Mouse (Mus musculus) intestine, embryonic 14.5 days (tissue): ENCODE measurements at regions not wholly inside any gene's neighbourhood (a gene's known extent, or its start where the extent isn't known, plus 50 kb on each side); places are given as distances from the start of the nearest gene placed in this dataset.
"Not testable (repeated sequence)": the region's sequence is repeated elsewhere in the genome, so short reads cannot be mapped to it uniquely, and the experiment has no call there.

Experiments used
- ATAC-seq: fragments of 200-750 bp; cut with Nextera tagmentation; replicated peaks from 2 replicates; pipeline ENCODE4 v1.8.0; 2017; ENCODE audit warnings: low read depth, moderate number of reproducible peaks, moderate TSS enrichment, moderate library complexity; ENCODE audit not compliant: low FRiP score, low TSS enrichment
- DNase-seq: peaks from one replicate; pipeline ENCODE4 v3.0.0-alpha.2; 2018; ENCODE audit warnings: low spot score
- H3K27ac ChIP-seq: fragments of 300-500 bp; sonication (generic); 2 replicates; pipeline ENCODE4 v1.5.1; 2014; ENCODE audit warnings: low read depth, mild to moderate bottlenecking, control low read depth
- H3K27me3 ChIP-seq: fragments of 300-500 bp; sonication (generic); replicated peaks from 2 replicates; pipeline ENCODE4 v1.6.1; 2014; ENCODE audit warnings: low read length, control low read depth; ENCODE audit not compliant: control insufficient read depth, insufficient read depth
- H3K36me3 ChIP-seq: fragments of 300-500 bp; sonication (generic); 2 replicates; pipeline ENCODE4 v1.6.1; 2014; ENCODE audit warnings: low read length, control low read depth; ENCODE audit not compliant: control insufficient read depth, insufficient read depth
- H3K4me1 ChIP-seq: fragments of 300-500 bp; sonication (generic); replicated peaks from 2 replicates; pipeline ENCODE4 v1.6.1; 2014; ENCODE audit warnings: low read length, control low read depth, mixed read lengths; ENCODE audit not compliant: control insufficient read depth, insufficient read depth
- H3K4me2 ChIP-seq: fragments of 300-500 bp; sonication (generic); 2 replicates; pipeline ENCODE4 v1.6.1; 2014; ENCODE audit warnings: low read length
- H3K4me3 ChIP-seq: fragments of 300-500 bp; sonication (generic); 2 replicates; pipeline ENCODE4 v1.5.1; 2014; ENCODE audit warnings: low read depth, low read length, control low read depth, mixed read lengths
- H3K9ac ChIP-seq: fragments of 300-500 bp; sonication (generic); 2 replicates; pipeline ENCODE4 v1.6.1; 2014; ENCODE audit warnings: mild to moderate bottlenecking, low read length
- H3K9me3 ChIP-seq: fragments of 300-500 bp; sonication (generic); 2 replicates; pipeline ENCODE4 v1.6.1; 2016; ENCODE audit warnings: low read length, control low read depth; ENCODE audit not compliant: control insufficient read depth
- WGBS: fragments of 180-500 bp; shearing (Covaris S2); extraction: QIAGEN DNeasy Blood & Tissue Kit; methylation state at CpG from one replicate; pipeline ENCODE4 v1.1.7; 2014; 5-methylcytosine and 5-hydroxymethylcytosine counted together

DNA sequence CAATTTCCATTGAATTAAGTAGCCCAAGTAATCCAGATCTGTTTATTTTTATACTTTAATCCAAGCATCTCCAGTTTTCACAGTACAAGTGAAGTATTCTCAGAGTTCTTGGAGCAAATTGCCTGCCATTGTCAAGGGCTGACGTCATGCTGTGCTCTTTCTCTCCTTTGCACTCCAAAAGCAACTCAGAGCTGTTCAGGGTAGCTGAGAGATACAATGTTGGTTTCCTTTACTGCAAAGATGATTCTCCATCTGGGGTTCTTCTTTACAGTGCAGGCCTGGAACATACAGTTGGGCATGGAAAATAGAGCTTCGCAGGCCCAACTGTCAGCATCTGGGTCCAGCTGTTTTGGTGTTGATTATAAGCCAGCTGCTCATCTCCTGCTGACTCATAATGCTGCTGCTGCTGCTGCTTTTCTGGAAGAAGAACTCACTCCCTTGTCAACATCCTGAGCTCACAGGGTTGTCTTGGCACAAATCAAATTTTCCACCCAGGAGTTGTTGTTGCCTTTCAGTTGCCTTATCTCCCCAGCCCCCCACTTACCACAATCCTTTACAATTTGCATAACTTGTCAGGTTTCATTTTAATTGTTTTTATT lies 454.7 kb upstream of the Slc5a7 start:
- H3K4me1 ChIP-seq: no peaks in the 10 kb centered on the region
- H3K27ac ChIP-seq: no peak overlapping the region
- no peaks in the 10 kb centered on the region for H3K36me3 ChIP-seq
- H3K9me3 ChIP-seq: no peaks in the 10 kb centered on the region
- no peak overlapping the region for H3K9ac ChIP-seq
- no peak for ATAC-seq
- WGBS: 30% methylated on average over 2 of the region's 2 CpGs
- DNase-seq: no peak
- H3K4me3 ChIP-seq: no peak overlapping the region
- no peak overlapping the region for H3K4me2 ChIP-seq
- no peaks in the 10 kb centered on the region for H3K27me3 ChIP-seq

DNA sequence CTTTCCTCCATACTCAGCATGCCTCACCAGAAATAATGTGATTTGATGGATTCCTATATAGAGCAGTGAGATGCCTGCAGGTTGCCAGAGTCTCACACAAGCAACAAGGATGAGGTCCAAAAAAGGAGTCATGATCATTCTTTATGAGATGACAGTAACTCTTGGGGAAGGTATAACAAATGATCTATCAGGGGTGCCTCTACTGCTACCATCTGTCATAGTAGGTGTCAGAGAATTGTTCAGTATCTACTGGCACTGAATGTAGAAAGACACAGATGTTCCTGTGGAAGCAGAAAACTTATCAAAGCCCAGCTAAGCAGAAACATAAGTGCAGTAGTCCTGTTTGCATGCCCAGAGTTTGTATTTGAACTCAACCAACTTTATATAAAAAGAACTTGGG lies 454.1 kb upstream of the Slc5a7 start:
- Histone ChIP-seq H3K9me3 (no peaks in the 10 kb centered on the region), H3K4me2 (no peak overlapping the region), H3K36me3 (no peaks in the 10 kb centered on the region), H3K4me3 (no peak overlapping the region), H3K27ac (no peak overlapping the region), H3K9ac (no peak overlapping the region), H3K4me1 (no peaks in the 10 kb centered on the region), H3K27me3 (no peaks in the 10 kb centered on the region)
- ATAC-seq (no peak), DNase-seq (no peak)

DNA sequence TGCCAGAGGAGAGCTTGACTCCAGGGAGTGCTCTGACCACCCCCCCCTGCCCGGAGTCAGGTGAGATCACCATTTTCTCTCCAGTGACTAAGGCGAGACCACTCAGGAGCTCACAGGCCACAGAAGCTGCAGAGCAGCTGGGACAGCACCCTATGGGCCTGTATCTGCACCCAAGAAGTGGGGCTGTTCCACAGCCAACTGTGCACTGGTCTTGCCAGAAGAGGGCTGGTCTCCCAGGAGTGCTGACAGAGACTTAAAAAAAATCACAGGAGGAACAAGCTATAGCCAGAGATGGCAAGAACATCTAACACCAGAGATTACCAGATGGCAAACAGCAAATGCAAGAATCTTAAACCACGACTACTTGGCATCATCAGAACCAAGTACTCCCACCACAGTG lies 437.0 kb upstream of the Slc5a7 start:
- Histone ChIP-seq H3K27me3 (no peaks in the 10 kb centered on the region), H3K4me1 (no peaks in the 10 kb centered on the region), H3K36me3 (no peaks in the 10 kb centered on the region), H3K4me3 (no peak overlapping the region), H3K9me3 (no peaks in the 10 kb centered on the region), H3K9ac (no peak overlapping the region), H3K27ac (no peak overlapping the region), H3K4me2 (no peak overlapping the region)
- ATAC-seq: no peak
- 59% methylated on average over 3 of the region's 3 CpGs for WGBS
- no peak for DNase-seq

DNA sequence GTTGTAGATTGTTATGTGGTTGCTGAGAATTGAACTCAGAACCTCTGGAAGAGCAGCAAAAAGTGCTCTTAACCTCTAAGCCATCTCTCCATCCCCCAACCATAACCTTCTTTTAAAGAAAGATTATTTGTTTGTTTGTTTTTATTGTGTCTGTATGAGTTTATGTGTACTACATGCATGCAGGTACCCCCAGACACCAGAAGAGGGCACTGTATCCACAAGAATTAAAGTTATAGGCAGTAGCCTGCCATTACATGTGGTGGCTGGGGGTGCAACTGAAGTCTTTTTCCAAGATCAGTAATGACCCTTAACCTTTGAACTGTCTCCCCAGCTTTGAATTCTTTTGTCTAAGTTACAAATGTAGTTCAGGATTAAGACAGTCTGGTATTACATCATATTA lies 428.8 kb upstream of the Slc5a7 start:
- Histone ChIP-seq H3K9me3 (no peaks in the 10 kb centered on the region), H3K27ac (no peak overlapping the region), H3K4me3 (no peak overlapping the region), H3K4me1 (no peaks in the 10 kb centered on the region), H3K36me3 (no peaks in the 10 kb centered on the region), H3K4me2 (no peak overlapping the region), H3K27me3 (no peaks in the 10 kb centered on the region), H3K9ac (no peak overlapping the region)
- DNase-seq (no peak), ATAC-seq (no peak)

DNA sequence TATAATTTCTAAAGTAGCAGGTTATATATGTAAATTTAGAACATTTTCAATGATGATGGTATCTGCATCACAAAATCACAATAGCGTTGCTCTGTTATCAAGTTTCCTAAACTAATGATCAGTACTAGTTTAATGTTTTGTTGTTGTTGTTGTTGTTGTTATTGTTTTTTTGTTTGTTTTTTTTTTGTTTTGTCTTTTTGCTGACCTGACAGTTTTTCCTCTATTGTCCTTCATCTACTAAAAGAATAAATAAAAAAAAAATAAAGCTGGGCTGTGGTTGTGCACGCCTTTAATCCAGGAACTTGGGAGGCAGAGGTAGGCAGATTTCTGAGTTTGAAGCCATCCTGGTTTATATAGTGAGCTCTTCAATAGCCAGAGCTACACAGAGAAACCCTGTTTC lies 427.9 kb upstream of the Slc5a7 start:
- no peaks in the 10 kb centered on the region for H3K27me3 ChIP-seq
- no peak overlapping the region for H3K9ac ChIP-seq
- DNase-seq (no peak), ATAC-seq (no peak)
- WGBS: 95% methylated on average over 2 of the region's 2 CpGs
- H3K4me1 ChIP-seq: no peaks in the 10 kb centered on the region
- H3K27ac ChIP-seq: no peak overlapping the region
- no peak overlapping the region for H3K4me2 ChIP-seq
- H3K4me3 ChIP-seq: no peak overlapping the region
- no peaks in the 10 kb centered on the region for H3K9me3 ChIP-seq
- H3K36me3 ChIP-seq: no peaks in the 10 kb centered on the region

DNA sequence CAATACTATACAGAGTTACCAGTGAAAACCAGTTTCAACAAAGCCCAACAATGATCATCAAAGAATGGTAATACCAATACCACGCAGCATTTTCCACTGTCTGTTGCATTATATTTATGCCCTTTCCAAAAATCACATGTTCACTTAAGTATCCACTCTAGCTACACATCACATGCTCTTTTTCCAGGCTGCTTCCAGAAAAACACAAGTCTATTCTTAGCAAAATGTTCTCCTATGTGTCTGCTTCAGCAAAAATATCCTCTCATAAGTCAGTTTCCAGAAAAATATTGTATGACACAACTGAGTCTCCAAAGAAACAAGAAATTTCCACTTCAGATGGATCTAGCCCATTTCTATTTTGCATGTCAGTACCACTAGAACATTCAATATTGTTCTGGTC lies 414.2 kb upstream of the Slc5a7 start:
- Histone ChIP-seq H3K4me2 (no peak overlapping the region), H3K36me3 (no peaks in the 10 kb centered on the region), H3K27me3 (no peaks in the 10 kb centered on the region), H3K4me1 (no peaks in the 10 kb centered on the region), H3K9me3 (no peaks in the 10 kb centered on the region), H3K27ac (no peak overlapping the region), H3K4me3 (no peak overlapping the region), H3K9ac (no peak overlapping the region)
- no peak for ATAC-seq
- no peak for DNase-seq
- WGBS: 71% methylated on average over 1 of the region's 1 CpGs

DNA sequence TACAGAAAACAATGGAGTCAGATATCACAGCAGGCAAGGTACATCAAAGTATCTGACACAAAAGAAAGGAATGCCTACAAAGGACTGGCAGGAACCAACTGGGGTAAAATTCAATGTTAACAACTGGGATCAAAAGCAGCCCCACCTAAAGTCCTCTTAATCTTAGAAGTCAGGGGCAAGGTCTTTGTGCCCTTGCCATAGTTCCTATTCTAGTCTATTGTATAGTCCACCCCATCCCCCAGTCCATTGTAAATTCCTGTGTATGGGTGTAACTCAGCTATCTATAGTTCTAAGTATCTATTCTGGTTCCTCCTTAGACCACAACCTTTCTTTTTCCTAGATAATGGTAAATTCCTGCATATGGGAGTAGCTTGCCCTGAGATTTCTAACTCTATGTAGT lies 409.0 kb upstream of the Slc5a7 start:
- H3K27ac ChIP-seq, H3K4me2 ChIP-seq, H3K9ac ChIP-seq, H3K9me3 ChIP-seq, H3K36me3 ChIP-seq, H3K4me1 ChIP-seq, ATAC-seq, H3K27me3 ChIP-seq, H3K4me3 ChIP-seq, DNase-seq: not testable (repeated sequence)

DNA sequence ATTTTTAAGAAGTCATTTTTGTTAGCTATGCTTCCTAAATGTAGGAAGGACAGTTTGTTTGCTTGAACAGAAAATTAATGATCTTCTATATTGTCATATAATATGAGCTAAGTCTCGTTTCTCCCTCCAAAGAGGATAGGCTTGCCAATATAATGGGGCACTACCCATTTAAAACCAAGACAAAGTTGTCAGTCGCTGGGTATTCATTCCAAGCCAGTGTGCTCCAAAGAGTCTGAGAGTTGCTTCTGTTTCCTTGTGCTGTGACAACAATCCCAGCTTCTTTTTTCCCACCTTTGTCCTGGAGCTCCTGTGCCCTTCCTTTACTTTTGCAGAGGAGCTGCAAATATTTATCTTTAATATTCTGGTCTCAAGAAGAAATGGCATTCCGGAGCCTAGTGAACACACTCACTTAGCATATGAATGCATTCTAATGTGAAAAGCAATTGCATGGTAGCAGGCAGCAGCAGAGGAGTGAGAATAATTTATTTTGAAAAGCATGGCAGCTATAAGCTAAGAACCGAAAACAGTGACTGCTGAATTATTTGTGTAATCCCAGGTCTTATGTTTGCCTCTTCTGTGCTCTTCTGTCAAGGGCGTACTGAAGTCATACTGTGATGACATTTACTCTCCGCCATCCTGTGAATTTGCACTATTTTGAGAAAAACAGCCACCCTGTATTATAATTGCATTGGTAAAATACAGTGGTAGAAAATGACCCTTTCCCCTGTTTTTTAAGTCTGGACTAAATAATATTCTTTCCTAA lies 402.7 kb upstream of the Slc5a7 start:
- DNase-seq (no peak), ATAC-seq (no peak)
- Histone ChIP-seq H3K9ac (no peak overlapping the region), H3K4me2 (no peak overlapping the region), H3K27me3 (no peaks in the 10 kb centered on the region), H3K27ac (no peak overlapping the region), H3K9me3 (no peaks in the 10 kb centered on the region), H3K36me3 (no peaks in the 10 kb centered on the region), H3K4me3 (no peak overlapping the region), H3K4me1 (no peaks in the 10 kb centered on the region)
- WGBS: 80% methylated on average over 6 of the region's 6 CpGs

DNA sequence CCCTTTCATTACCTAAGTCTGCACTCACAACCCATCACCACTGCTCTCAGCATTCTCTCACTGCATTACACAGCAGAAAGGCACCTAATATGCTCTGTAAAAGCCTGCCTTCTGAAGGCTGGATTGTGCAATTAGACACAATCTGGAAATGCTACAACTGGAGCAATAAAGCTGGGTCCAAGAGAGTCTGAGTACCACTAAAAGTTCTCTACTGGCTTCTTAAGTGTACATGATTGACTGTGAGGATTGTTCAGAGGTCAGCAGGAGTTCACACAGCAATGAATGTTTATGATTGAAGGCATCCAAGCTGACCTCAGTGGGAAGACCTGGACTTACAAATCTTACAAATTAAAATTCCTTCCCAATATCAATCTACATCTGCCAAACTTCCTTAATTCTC lies 395.8 kb upstream of the Slc5a7 start:
- no peak overlapping the region for H3K4me2 ChIP-seq
- no peak overlapping the region for H3K4me3 ChIP-seq
- ATAC-seq (no peak), DNase-seq (no peak)
- no peak overlapping the region for H3K9ac ChIP-seq
- H3K27ac ChIP-seq: no peak overlapping the region
- H3K9me3 ChIP-seq: no peaks in the 10 kb centered on the region
- no peaks in the 10 kb centered on the region for H3K36me3 ChIP-seq
- H3K27me3 ChIP-seq: no peaks in the 10 kb centered on the region
- no peaks in the 10 kb centered on the region for H3K4me1 ChIP-seq
